Mouse (Mus musculus) heart, postnatal 0 days (tissue): ENCODE data around the gene Tuba8. TPM values are rescaled to one million over a fixed set of nuclear protein-coding genes. Genes with fewer than 3 reads are reported as not detected.

Source experiments
- ATAC-seq: fragments of 200-750 bp; cut with Nextera tagmentation; 2 replicates; pipeline ENCODE4 v1.8.0; 2017; ENCODE audit warnings: low read depth, moderate number of reproducible peaks, moderate library complexity; ENCODE audit not compliant: insufficient read depth
- DNase-seq: peaks from one replicate; pipeline ENCODE4 v3.0.0-alpha.2; 2016; ENCODE audit warnings: low spot score
- H3K27ac ChIP-seq: fragments of 300-500 bp; sonication (generic); 2 replicates; pipeline ENCODE4 v1.5.1; 2014; ENCODE audit warnings: low read depth, mild to moderate bottlenecking
- H3K27me3 ChIP-seq: fragments of 300-500 bp; sonication (generic); 2 replicates; pipeline ENCODE4 v1.6.1; 2014; ENCODE audit warnings: low read length, mixed read lengths; ENCODE audit not compliant: control insufficient read depth, insufficient read depth
- H3K36me3 ChIP-seq: fragments of 300-500 bp; sonication (generic); replicated peaks from 2 replicates; pipeline ENCODE4 v1.6.1; 2014; ENCODE audit warnings: low read length, mixed read lengths; ENCODE audit not compliant: control insufficient read depth, insufficient read depth
- H3K4me1 ChIP-seq: fragments of 300-500 bp; sonication (generic); 2 replicates; pipeline ENCODE4 v1.6.1; 2014; ENCODE audit warnings: antibody characterized with exemption; ENCODE audit not compliant: control insufficient read depth, insufficient read depth
- H3K4me2 ChIP-seq: fragments of 300-500 bp; sonication (generic); 2 replicates; pipeline ENCODE4 v1.6.1; 2014; ENCODE audit warnings: low read depth, mild to moderate bottlenecking, low read length, moderate library complexity
- H3K4me3 ChIP-seq: fragments of 300-500 bp; sonication (generic); 2 replicates; pipeline ENCODE4 v1.5.1; 2014; ENCODE audit warnings: low read depth, low read length
- H3K9ac ChIP-seq: fragments of 300-500 bp; sonication (generic); replicated peaks from 2 replicates; pipeline ENCODE4 v1.6.1; 2014; ENCODE audit warnings: low read depth, low read length, mixed read lengths
- H3K9me3 ChIP-seq: fragments of 300-500 bp; sonication (generic); replicated peaks from 2 replicates; pipeline ENCODE4 v1.6.1; 2016; ENCODE audit warnings: low read length; ENCODE audit not compliant: control insufficient read depth
- CTCF ChIP-seq: IDR thresholded peaks from 2 replicates; pipeline ENCODE4 v1.5.1; 2016; ENCODE audit warnings: antibody characterized with exemption, control low read depth, low read depth
- EP300 ChIP-seq: IDR thresholded peaks from 2 replicates; pipeline ENCODE4 v1.6.1; 2016; ENCODE audit warnings: antibody characterized with exemption, low read depth
- WGBS: fragments of 180-500 bp; shearing (Covaris S2); extraction: QIAGEN DNeasy Blood & Tissue Kit; methylation state at CpG from one replicate; pipeline ENCODE4 v1.1.7; 2014; 5-methylcytosine and 5-hydroxymethylcytosine counted together
- polyA plus RNA-seq: library from polyadenylated mRNA; unstranded; fragments of >200 nt; fragmentation: Nextera tagmentation; extraction: Ambion mirVana; gene quantifications from 2 replicates; pipeline ENCODE4 v1.2.1, GENCODE M21; 2015
- total RNA-seq: library from RNA; depleted of rRNA; stranded (reverse); fragments of >200 nt; gene quantifications from 2 replicates; pipeline ENCODE4 v1.2.3, GENCODE M21; 2014; ENCODE audit warnings: low replicate concordance

Tuba8 gene
- total and polyA plus RNA-seq, 2 experiments from 2014 or later = 5.6 to 6.0 TPM

GRCm38 (mm10) chr6:121218002-121218401 is 7.5 kb downstream of the Tuba8 start:
- no peak overlapping the region for H3K4me2 ChIP-seq

DNA sequence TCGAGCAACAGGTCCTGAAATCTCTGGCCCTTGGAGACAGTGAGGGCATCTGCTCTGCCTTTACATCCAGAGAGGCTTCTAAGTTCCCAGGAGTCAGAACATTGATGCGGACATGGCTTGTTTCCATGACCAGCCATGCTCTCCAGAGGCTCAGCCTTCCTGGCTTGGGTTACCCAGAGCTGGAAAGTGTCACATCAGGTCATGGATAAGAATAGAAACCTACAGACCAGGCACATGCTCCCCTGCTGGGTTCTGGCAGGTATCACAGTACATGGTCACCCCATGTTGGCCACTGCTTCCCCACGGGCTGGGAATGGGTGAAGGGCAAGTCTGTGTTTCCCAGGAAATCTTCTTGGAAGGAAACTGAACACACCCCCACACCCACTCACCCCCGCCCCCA is 8.9 kb downstream of the Tuba8 start:
- Histone ChIP-seq H3K27ac (peak overlapping the region; percentile 72), H3K4me2 (no peak overlapping the region), H3K9ac (no peak overlapping the region), H3K27me3 (no peaks in the 10 kb centered on the region), H3K9me3 (no peaks in the 10 kb centered on the region), H3K36me3 (no peaks in the 10 kb centered on the region), H3K4me3 (no peak overlapping the region), H3K4me1 (peaks cover 27% of the 10 kb centered on the region)
- peak; percentile 77 for DNase-seq
- TF ChIP-seq CTCF (peak; percentile 18; the same call in 1 of the 2 replicates), EP300 (no peak)
- ATAC-seq = peak; percentile 95
- 47% methylated on average over 4 of the region's 4 CpGs for WGBS

More at GRCm38 (mm10) chr6:121218002-121218401, 7.5 kb downstream of the Tuba8 start:
- Histone ChIP-seq H3K4me1 (peaks cover 27% of the 10 kb centered on the region), H3K27me3 (no peaks in the 10 kb centered on the region), H3K36me3 (no peaks in the 10 kb centered on the region), H3K9ac (no peak overlapping the region), H3K27ac (no peak overlapping the region), H3K4me3 (no peak overlapping the region), H3K9me3 (no peaks in the 10 kb centered on the region)
- TF ChIP-seq CTCF (no peak), EP300 (no peak)
- DNase-seq (no peak), ATAC-seq (no peak)
- WGBS = 76% methylated on average over 7 of the region's 7 CpGs

DNA sequence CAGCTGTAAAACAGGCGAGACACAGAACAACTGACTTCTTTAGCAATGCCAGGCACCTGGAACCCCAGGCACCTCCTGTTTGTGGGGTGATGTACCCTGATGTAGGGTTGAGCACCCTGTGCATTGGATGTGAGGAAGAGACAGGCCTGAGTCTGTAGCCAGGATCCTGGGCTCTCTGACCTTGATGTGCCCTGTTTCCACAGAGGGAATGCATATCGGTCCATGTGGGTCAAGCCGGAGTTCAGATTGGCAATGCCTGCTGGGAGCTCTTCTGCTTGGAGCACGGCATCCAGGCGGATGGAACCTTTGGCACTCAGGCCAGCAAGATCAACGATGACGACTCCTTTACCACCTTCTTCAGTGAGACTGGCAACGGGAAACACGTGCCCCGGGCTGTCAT is 9.7 kb downstream of the Tuba8 start:
- Histone ChIP-seq H3K9me3 (no peaks in the 10 kb centered on the region), H3K27ac (peak overlapping the region; percentile 72), H3K9ac (no peak overlapping the region), H3K4me3 (no peak overlapping the region), H3K4me1 (peaks cover 27% of the 10 kb centered on the region), H3K36me3 (no peaks in the 10 kb centered on the region), H3K27me3 (no peaks in the 10 kb centered on the region), H3K4me2 (no peak overlapping the region)
- WGBS = 75% methylated on average over 10 of the region's 10 CpGs
- TF ChIP-seq EP300 (no peak), CTCF (no peak)
- no peak for ATAC-seq
- no peak for DNase-seq

GRCm38 (mm10) chr6:121221876-121222597 is 11.5 kb downstream of the Tuba8 start:
- WGBS = 85% methylated on average over 8 of the region's 8 CpGs

GRCm38 (mm10) chr6:121223001-121223400 is 12.5 kb downstream of the Tuba8 start:
- H3K36me3 ChIP-seq = no peaks in the 10 kb centered on the region
- H3K4me3 ChIP-seq = no peak overlapping the region
- H3K27me3 ChIP-seq = no peaks in the 10 kb centered on the region
- no peak for TF ChIP-seq EP300
- no peak for TF ChIP-seq CTCF
- H3K27ac ChIP-seq = no peak overlapping the region
- no peak for ATAC-seq
- no peaks in the 10 kb centered on the region for H3K9me3 ChIP-seq
- H3K4me2 ChIP-seq = no peak overlapping the region
- DNase-seq = no peak
- WGBS = 93% methylated on average over 14 of the region's 14 CpGs
- peaks cover 20% of the 10 kb centered on the region for H3K4me1 ChIP-seq
- H3K9ac ChIP-seq = no peak overlapping the region

More at GRCm38 (mm10) chr6:121221876-121222597, 11.5 kb downstream of the Tuba8 start:
- H3K9me3 ChIP-seq = no peaks in the 10 kb centered on the region
- no peaks in the 10 kb centered on the region for H3K36me3 ChIP-seq
- no peak overlapping the region for H3K9ac ChIP-seq
- H3K4me1 ChIP-seq = peaks cover 20% of the 10 kb centered on the region
- H3K4me3 ChIP-seq = no peak overlapping the region
- DNase-seq = no peak
- no peaks in the 10 kb centered on the region for H3K27me3 ChIP-seq
- no peak overlapping the region for H3K27ac ChIP-seq
- TF ChIP-seq CTCF = no peak
- TF ChIP-seq EP300 = no peak
- no peak for ATAC-seq
- H3K4me2 ChIP-seq = no peak overlapping the region

GRCm38 (mm10) chr6:121224067-121224466 is 13.6 kb downstream of the Tuba8 start:
- no peak for DNase-seq
- no peak overlapping the region for H3K27ac ChIP-seq
- H3K4me1 ChIP-seq = peaks cover 16% of the 10 kb centered on the region
- no peaks in the 10 kb centered on the region for H3K27me3 ChIP-seq
- TF ChIP-seq EP300 (no peak), CTCF (no peak)
- no peaks in the 10 kb centered on the region for H3K9me3 ChIP-seq
- 51% methylated on average over 5 of the region's 5 CpGs for WGBS
- no peak overlapping the region for H3K4me2 ChIP-seq
- no peaks in the 10 kb centered on the region for H3K36me3 ChIP-seq
- no peak overlapping the region for H3K9ac ChIP-seq
- H3K4me3 ChIP-seq = no peak overlapping the region
- no peak for ATAC-seq
